Mouse (Mus musculus) myocyte (in vitro differentiated cells): ENCODE measurements around the gene Nfe2l1.

Experiments used
- POLR2A ChIP-seq: IDR thresholded peaks from one replicate; pipeline ENCODE4 v1.6.1; 2011; ENCODE audit warnings: low read depth, mild to moderate bottlenecking, control low read depth, moderate library complexity; ENCODE audit not compliant: insufficient read length
- TCF12 ChIP-seq: IDR thresholded peaks from one replicate; pipeline ENCODE4 v1.6.1; 2011; ENCODE audit warnings: mild to moderate bottlenecking, control low read depth; ENCODE audit not compliant: poor library complexity, insufficient read depth, severe bottlenecking
- USF1 ChIP-seq: IDR thresholded peaks from one replicate; pipeline ENCODE4 v1.6.1; 2011; ENCODE audit warnings: low read depth, mild to moderate bottlenecking, control low read depth, moderate library complexity

GRCm38 (mm10) chr11:96849681-96850467 lies 20.1 kb upstream of the Nfe2l1 start, which contains the start of gene Copz2:
- TF ChIP-seq POLR2A (peak; percentile 80), USF1 (no peak), TCF12 (no peak)
